In genomic region chr9:122051096-122051495, GRCm38 (mm10) we compare ENCODE assay signal across 20 mouse cellular contexts. TPM values are rescaled to one million over a fixed set of nuclear protein-coding genes. Genes with fewer than 3 reads are reported as not detected.
A peak's percentile ranks its signal among the peaks of the same experiment; 100 is the strongest.
DNase-seq lines count a peak whose midpoint lies in the region; ATAC-seq and TF ChIP-seq lines count a peak whose summit lies in the region.
"Had no signal": no experiment of that assay in that cellular context is flagged by ENCODE, and none has a peak within 500 bp of the region (broad histone marks: within the 10 kb centered on the region; RNA-seq: fewer than 3 reads in every experiment).

No protein-coding gene starts in this region.

- H3K4me2 ChIP-seq in kidney, postnatal 0 days (ENCODE audit: low read length): no peak overlapping the region
- no peak overlapping the region for H3K4me2 ChIP-seq in stomach, embryonic 15.5 days
- no peak overlapping the region for H3K4me2 ChIP-seq in midbrain, postnatal 0 days (ENCODE audit: low read depth, low read length, poor library complexity, severe bottlenecking)
- H3K4me2 ChIP-seq: forebrain, embryonic 13.5 days; heart, embryonic 11.5 days; hindbrain, embryonic 13.5 days; liver, embryonic 12.5 days; lung, embryonic 15.5 days; midbrain, embryonic 13.5 days; neural tube, embryonic 15.5 days had no signal

- intact Hi-C loops in heart, adult 2 months (cut with DNase I): no loop called here
- intact Hi-C loops in heart, postnatal 14 days (cut with DNase I): no loop called here

- no peaks in the 10 kb centered on the region for H3K36me3 ChIP-seq in heart, adult 2 months (ENCODE audit: control insufficient read depth, insufficient read depth, low read length)
- H3K36me3 ChIP-seq in kidney, postnatal 0 days (ENCODE audit: insufficient read depth, low read length): no peaks in the 10 kb centered on the region
- H3K36me3 ChIP-seq in stomach, embryonic 15.5 days: no peaks in the 10 kb centered on the region
- no peaks in the 10 kb centered on the region for H3K36me3 ChIP-seq in midbrain, postnatal 0 days (ENCODE audit: insufficient read depth, low read length)
- H3K36me3 ChIP-seq: embryonic facial prominence, embryonic 10.5 days; hindbrain, embryonic 13.5 days; limb, embryonic 10.5 days; liver, embryonic 12.5 days; lung, embryonic 15.5 days; midbrain, embryonic 13.5 days; neural tube, embryonic 15.5 days had no signal

- no peak for TF ChIP-seq CTCF in heart, adult 2 months (IDR thresholded peaks at IDR 0.05)
- TF ChIP-seq CTCF in kidney, postnatal 0 days (IDR thresholded peaks at IDR 0.05; ENCODE audit: low read depth): no peak
- no peak for TF ChIP-seq CTCF in midbrain, postnatal 0 days (IDR thresholded peaks at IDR 0.05)

- no peak overlapping the region for H3K4me3 ChIP-seq in heart, adult 2 months
- H3K4me3 ChIP-seq in kidney, postnatal 0 days (replicated peaks; ENCODE audit: low read depth, low read length): no peak overlapping the region
- H3K4me3 ChIP-seq in stomach, embryonic 15.5 days (replicated peaks): no peak overlapping the region
- no peak overlapping the region for H3K4me3 ChIP-seq in midbrain, postnatal 0 days (ENCODE audit: low read depth, low read length)
- H3K4me3 ChIP-seq: embryonic facial prominence, embryonic 10.5 days; forebrain, embryonic 13.5 days; hindbrain, embryonic 13.5 days; limb, embryonic 10.5 days; liver, embryonic 12.5 days; lung, embryonic 15.5 days; midbrain, embryonic 13.5 days; myocyte; neural tube, embryonic 15.5 days had no signal

- H3K79me2 ChIP-seq in heart, adult 2 months (replicated peaks; ENCODE audit: control insufficient read depth, insufficient read depth, low read length): no peaks in the 10 kb centered on the region

- 0 out of 2 replicates have a peak, but pooled peaks have one; percentile 10 for TF ChIP-seq EP300 in heart, adult 2 months (IDR thresholded peaks at IDR 0.05; ENCODE audit: insufficient read depth, low read depth, low read length)

- TF ChIP-seq POLR2A in heart, adult 2 months (IDR thresholded peaks at IDR 0.05; ENCODE audit: insufficient read depth, low read depth, low read length): no peak

- DNase-seq in heart, adult 2 months: no peak
- DNase-seq in heart, postnatal 14 days: no peak
- DNase-seq in kidney, postnatal 0 days (ENCODE audit: low spot score): no peak
- no peak for DNase-seq in kidney, adult 18-20 months
- DNase-seq in large intestine, adult 2 months (ENCODE audit: low read depth, low spot score): peak; percentile 55
- no peak for DNase-seq in midbrain, postnatal 0 days (ENCODE audit: low spot score)
- DNase-seq: adrenal gland, postnatal 25 days; gastrocnemius, postnatal 25 days; right cerebral cortex, postnatal 25 days had no signal

- no peaks in the 10 kb centered on the region for H3K27me3 ChIP-seq in heart, adult 2 months (ENCODE audit: control insufficient read depth, insufficient read depth, low read length)
- no peaks in the 10 kb centered on the region for H3K27me3 ChIP-seq in kidney, postnatal 0 days (ENCODE audit: insufficient read depth, low read length)
- no peaks in the 10 kb centered on the region for H3K27me3 ChIP-seq in stomach, embryonic 15.5 days (replicated peaks)
- H3K27me3 ChIP-seq in midbrain, postnatal 0 days (ENCODE audit: insufficient read depth, low read length): no peaks in the 10 kb centered on the region
- H3K27me3 ChIP-seq: forebrain, embryonic 13.5 days; hindbrain, embryonic 13.5 days; liver, embryonic 12.5 days; lung, embryonic 15.5 days; neural tube, embryonic 15.5 days had no signal

- H3K9ac ChIP-seq in heart, adult 2 months (ENCODE audit: low read depth, low read length): no peak overlapping the region
- H3K9ac ChIP-seq in kidney, postnatal 0 days (ENCODE audit: low read depth, low read length): no peak overlapping the region
- no peak overlapping the region for H3K9ac ChIP-seq in stomach, embryonic 15.5 days
- no peak overlapping the region for H3K9ac ChIP-seq in midbrain, postnatal 0 days (replicated peaks; ENCODE audit: low read length, poor library complexity, severe bottlenecking)
- H3K9ac ChIP-seq: forebrain, embryonic 13.5 days; hindbrain, embryonic 13.5 days; liver, embryonic 12.5 days; lung, embryonic 15.5 days; midbrain, embryonic 13.5 days; neural tube, embryonic 15.5 days had no signal

- ATAC-seq in kidney, postnatal 0 days (replicated peaks; ENCODE audit: low FRiP score, low read depth): no peak
- ATAC-seq in stomach, embryonic 15.5 days (ENCODE audit: insufficient read depth, low FRiP score, low read depth): no peak
- ATAC-seq in midbrain, postnatal 0 days (ENCODE audit: low FRiP score): no peak
- ATAC-seq: forebrain, embryonic 13.5 days; liver, embryonic 12.5 days; midbrain, embryonic 13.5 days had no signal

- H3K4me1 ChIP-seq in heart, adult 2 months (ENCODE audit: control insufficient read depth, insufficient read depth, low read length): peaks cover 3% of the 10 kb centered on the region
- no peaks in the 10 kb centered on the region for H3K4me1 ChIP-seq in kidney, postnatal 0 days (replicated peaks; ENCODE audit: insufficient read depth, low read length)
- H3K4me1 ChIP-seq in stomach, embryonic 15.5 days: no peaks in the 10 kb centered on the region
- peaks cover 8% of the 10 kb centered on the region; the same call in 1 of the 2 replicates for H3K4me1 ChIP-seq in midbrain, postnatal 0 days (ENCODE audit: insufficient read depth, low read length)

- peak overlapping the region; percentile 45 for H3K27ac ChIP-seq in heart, adult 2 months
- H3K27ac ChIP-seq in kidney, postnatal 0 days: 0 out of 2 replicates have a peak overlapping the region, but pooled peaks have one; percentile 3
- H3K27ac ChIP-seq in stomach, embryonic 15.5 days: 0 out of 2 replicates have a peak overlapping the region, but pooled peaks have one; percentile 2
- no peak overlapping the region for H3K27ac ChIP-seq in midbrain, postnatal 0 days (ENCODE audit: low read depth, low read length)
- H3K27ac ChIP-seq: forebrain, embryonic 13.5 days; hindbrain, embryonic 13.5 days; limb, embryonic 10.5 days; liver, embryonic 12.5 days; midbrain, embryonic 13.5 days; neural tube, embryonic 15.5 days had no signal

- WGBS in heart, adult 2 months: 45% methylated on average over 6 of the region's 6 CpGs
- WGBS in kidney, postnatal 0 days: 43% methylated on average over 6 of the region's 6 CpGs
- 18% methylated on average over 6 of the region's 6 CpGs for WGBS in large intestine, adult 2 months
- 35% methylated on average over 6 of the region's 6 CpGs for WGBS in stomach, embryonic 15.5 days
- WGBS in midbrain, postnatal 0 days: 70% methylated on average over 6 of the region's 6 CpGs

- H3K9me3 ChIP-seq in kidney, postnatal 0 days (replicated peaks; ENCODE audit: low read length): no peaks in the 10 kb centered on the region
- H3K9me3 ChIP-seq in stomach, embryonic 15.5 days: no peaks in the 10 kb centered on the region
- no peaks in the 10 kb centered on the region for H3K9me3 ChIP-seq in midbrain, postnatal 0 days (ENCODE audit: low read length)
- H3K9me3 ChIP-seq: embryonic facial prominence, embryonic 10.5 days; forebrain, embryonic 13.5 days; hindbrain, embryonic 13.5 days; limb, embryonic 10.5 days; liver, embryonic 12.5 days; lung, embryonic 15.5 days; midbrain, embryonic 13.5 days; neural tube, embryonic 15.5 days had no signal

RNA-seq across cellular contexts. Expression of gene Pomgnt2, which starts 54.2 kb away (rescaled TPM):
- total RNA-seq in heart, adult 2 months (2021): 10 to 100 TPM; 14.0 to 15.3 TPM
- polyA plus RNA-seq in heart, adult 2 months (2012; rRNA removed): 21.0 and 21.4 TPM in 2 replicates
- 10 to 100 TPM in 1 of 2 experiments, 1 to 10 TPM in 1; 9.7 to 11.3 TPM for total RNA-seq in heart, postnatal 14 days (2021)
- polyA plus RNA-seq in kidney, postnatal 0 days (2015; fragmentation: Nextera tagmentation; extraction: Ambion mirVana): 12.6 and 13.0 TPM in 2 replicates
- 8.2 TPM in 2 replicates for polyA plus RNA-seq in large intestine, adult 2 months (2012; rRNA removed)
- polyA plus RNA-seq in stomach, embryonic 15.5 days (2015; fragmentation: Nextera tagmentation; extraction: Ambion mirVana): 16.5 TPM in 2 replicates
- total RNA-seq in midbrain, postnatal 0 days (2014; rRNA removed): 49.7 and 53.4 TPM in 2 replicates
- polyA plus RNA-seq in midbrain, postnatal 0 days (2015; fragmentation: Nextera tagmentation; extraction: Ambion mirVana): 38.5 and 41.8 TPM in 2 replicates
